Mouse (Mus musculus) cerebellum, adult 9-10 months (tissue): ENCODE results near the gene Nme3.
"Not testable (repeated sequence)": the region's sequence is repeated elsewhere in the genome, so short reads cannot be mapped to it uniquely, and the experiment has no call there.

ENCODE experiments used
- DNase-seq: peaks from one replicate; pipeline ENCODE4 v3.0.0; 2022

Nme3 gene

DNA sequence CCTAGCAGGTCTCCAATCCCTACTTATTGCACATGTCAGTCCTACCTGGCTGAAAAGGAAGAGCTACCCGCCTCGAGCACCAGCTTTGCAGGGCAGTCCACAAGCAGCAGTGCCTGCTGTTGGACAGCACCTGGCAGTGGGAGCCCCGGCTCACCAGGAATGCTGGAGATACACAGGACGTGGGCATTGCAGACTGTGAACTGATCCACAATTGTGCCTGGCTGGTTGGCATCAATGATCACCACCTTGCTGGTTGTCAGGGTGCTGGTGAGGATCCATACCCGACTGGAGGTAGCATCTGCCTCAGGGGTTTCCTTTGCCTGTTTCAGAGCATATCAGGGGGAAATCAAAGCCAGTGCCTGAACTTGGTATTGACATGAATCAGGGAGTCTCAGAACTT lies 5.8 kb downstream of the Nme3 start:
- no peak for DNase-seq

DNA sequence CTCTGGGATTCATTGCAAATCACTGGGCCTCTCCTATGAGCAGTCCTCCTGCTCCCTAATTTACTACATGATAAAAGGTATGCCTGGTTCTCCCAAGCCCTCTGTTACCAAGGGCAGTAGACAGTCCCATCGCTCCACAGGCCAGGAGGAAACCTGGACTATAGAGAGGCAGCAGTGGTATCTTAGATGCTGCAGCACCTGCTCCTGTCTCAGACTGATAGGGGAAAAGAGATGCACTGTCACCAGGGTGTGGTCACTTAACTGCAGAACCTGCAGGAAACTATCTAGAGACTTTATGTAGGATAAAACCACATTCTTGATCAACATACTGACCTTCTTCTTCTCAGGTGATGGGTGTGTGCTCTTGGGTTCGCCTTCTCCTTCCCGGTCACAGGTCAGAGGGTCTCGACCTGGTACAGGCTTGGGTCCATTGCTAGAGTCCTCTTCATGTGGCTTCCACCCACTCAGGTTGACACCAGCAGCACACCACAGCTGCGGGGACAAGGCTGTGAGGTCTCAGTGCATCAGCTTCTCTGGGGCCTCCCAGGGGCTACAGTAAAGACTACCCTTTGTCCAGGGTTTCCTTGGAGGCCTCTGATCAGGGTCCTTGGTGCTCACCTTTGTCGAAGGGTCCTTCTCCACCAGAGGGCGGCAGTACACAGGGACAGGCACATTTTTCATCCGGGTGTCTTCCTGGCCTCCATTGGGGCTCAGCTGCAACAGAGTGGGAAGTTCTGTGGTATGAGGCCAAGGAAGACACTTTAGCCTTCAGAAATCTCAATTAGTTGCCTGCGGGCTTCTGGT lies 6.6 kb downstream of the Nme3 start:
- no peak for DNase-seq

DNA sequence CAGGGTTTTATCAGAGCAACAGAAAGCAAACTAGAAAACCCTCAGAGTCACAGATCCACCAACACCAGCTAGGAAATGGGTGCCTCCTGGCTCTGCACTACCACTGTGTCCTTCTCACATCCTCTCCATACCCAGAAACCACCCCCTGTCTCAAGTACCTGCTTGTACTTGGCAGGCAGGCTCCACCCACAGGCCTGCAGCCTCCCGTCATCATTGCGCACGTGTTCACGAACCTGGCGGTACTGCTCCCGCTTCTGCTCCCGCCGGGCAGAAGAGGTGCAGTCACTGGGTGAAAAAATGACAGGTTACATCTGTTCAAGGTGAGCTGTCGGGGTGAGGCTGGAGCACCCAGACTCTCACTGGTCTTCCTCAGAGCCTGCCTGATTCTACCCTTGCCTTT lies 7.5 kb downstream of the Nme3 start:
- DNase-seq = no peak

DNA sequence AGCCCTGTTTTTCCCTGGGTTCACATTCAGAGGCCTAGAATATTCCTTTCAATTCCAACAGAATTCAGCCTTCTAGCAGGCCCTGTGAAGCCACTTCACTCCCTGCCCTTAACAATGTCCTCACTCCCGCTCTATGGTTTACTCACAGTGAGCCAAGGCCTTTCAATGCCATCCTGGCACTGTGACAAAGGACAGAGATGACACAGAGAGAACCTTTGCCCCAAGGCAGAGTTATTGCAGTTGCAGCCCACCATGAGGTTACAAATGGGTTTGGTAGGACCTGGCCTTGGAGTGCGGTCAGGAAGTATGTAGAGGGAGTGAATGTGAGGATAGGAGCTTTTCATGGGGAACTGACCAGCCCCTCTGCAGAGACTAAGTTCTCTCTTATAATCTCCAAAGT lies 11.3 kb downstream of the Nme3 start:
- no peak for DNase-seq

DNA sequence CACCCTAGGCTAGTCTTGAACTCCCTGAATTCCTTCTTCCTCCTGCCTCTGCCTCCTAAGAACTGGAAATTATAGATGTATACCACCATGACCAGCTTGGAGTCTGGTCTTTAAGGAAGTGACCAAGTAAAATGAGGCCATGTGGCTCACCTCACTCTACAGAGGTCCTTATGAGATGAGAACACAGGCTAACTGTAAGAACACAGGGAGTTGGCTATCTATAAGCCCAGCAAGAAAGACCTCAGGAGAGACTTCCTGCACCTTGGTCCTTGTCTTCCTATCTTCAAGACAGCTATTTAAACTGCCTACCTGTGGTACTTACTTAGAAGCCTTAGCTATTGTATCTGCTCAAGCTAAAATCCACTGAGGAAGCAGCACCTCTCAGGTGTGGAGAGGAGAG lies 17.7 kb downstream of the Nme3 start:
- no peak for DNase-seq

DNA sequence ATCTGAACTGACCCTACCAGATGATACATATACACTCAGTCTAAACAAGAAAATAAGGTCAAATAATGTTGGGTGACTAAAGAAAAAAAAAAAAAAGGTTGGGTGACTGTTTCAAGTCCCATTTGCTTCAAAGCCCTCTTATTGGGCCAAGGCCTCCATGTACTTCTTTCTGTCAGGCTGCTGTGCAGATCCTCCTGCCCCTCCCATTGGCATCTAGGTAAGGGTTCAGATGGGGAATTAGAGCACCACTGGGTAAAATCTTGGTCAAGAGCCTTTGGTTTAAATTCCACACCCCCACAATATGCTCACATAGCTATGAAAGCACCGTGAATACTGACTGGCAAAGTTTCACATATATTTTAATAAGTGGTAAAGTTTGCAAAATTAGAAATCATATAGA lies 26.9 kb downstream of the Nme3 start:
- no peak for DNase-seq

DNA sequence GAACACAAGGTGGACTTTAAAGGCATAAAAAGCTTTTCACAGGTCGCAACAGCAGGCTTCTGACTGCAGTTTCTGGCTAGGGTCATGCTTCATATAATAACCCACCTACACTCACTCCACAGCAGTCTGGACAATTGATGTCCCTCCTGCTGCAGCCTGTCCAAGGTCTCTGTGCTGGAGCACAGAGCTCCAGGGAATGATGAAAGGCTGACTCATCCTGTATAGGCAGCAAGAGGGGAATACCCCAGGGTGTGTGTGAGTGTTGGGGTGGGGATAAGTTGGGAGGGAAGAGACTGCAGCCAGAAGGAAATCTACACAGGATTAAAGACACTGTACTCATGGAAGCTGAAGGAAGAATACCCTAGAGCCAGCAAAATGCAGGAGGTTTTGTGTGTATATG lies 33.2 kb downstream of the Nme3 start:
- no peak for DNase-seq

DNA sequence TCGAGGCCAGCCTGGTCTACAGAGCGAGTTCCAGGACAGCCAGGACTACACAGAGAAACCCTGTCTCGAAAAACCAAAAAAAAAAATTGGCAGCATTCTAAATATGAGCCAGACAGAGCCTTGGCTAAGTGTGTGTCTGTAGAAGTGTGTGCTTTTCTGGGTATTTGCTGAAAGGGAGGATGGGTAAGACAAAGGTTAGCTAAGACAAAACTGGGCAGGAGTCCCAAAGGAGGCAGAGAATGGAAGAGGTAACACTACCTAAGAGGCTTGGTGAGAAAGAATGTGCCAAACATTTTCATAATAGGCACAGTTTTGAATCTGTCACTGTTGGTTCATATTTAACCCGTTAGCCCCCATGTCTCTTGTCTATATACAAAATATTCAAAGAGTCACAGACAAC lies 36.1 kb downstream of the Nme3 start:
- DNase-seq = no peak

DNA sequence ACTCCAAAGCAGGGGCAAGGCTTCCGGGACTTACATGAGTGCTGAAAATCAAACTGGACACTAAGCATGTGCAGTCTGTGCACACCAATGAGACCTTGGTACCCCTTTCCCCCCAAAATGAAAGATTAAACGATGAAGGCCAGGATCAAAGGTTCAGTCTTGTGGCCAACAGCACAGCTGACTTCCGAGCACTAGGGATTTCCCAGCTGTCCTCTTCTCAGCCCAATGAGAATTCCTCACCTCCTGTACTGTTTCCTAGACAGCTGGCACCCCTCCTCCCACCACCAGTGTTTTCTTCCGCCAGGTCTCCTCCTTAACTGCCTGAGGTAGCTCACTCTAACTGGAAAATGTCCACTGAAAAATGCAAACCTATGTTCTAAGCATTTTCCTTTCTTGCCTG lies 36.9 kb downstream of the Nme3 start:
- DNase-seq = no peak

DNA sequence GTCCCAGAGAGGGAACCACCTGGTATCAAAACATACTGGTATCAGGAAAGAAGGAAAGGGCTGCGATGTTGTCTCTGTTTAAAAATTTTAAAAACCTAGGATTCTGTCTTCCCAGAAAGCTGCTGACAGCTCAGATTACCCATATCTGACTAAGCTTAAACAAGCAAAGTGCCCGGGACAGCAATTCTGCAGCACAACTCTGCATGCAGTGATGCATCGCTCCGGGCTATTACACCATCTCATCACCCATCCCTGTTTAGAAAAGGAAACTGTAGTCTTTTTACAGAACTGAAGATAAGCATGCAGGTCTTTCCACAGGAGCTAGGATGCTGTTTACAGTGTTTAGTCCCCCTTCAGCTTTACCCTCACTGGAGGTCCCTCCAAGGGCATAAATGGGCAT lies 38.6 kb downstream of the Nme3 start:
- DNase-seq = no peak

DNA sequence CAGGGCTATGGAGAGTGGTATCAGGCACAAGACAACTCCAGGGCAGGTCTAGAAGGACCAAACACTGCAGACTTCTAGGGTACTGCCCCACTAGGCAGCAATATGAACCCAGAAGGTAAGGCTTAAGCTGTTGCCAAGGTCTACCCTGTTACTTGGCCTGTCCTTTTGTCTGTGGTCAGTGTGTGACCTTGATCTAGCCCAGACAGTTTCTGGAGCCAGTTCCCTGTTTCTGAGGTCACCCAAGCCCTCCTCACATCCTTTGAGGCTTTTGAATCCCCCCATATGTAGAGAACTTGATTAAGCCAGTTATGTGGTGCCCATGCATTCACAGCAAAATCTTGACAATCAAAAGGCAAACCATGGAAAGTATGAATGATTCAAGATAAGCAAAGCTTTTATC lies 39.4 kb downstream of the Nme3 start:
- no peak for DNase-seq

DNA sequence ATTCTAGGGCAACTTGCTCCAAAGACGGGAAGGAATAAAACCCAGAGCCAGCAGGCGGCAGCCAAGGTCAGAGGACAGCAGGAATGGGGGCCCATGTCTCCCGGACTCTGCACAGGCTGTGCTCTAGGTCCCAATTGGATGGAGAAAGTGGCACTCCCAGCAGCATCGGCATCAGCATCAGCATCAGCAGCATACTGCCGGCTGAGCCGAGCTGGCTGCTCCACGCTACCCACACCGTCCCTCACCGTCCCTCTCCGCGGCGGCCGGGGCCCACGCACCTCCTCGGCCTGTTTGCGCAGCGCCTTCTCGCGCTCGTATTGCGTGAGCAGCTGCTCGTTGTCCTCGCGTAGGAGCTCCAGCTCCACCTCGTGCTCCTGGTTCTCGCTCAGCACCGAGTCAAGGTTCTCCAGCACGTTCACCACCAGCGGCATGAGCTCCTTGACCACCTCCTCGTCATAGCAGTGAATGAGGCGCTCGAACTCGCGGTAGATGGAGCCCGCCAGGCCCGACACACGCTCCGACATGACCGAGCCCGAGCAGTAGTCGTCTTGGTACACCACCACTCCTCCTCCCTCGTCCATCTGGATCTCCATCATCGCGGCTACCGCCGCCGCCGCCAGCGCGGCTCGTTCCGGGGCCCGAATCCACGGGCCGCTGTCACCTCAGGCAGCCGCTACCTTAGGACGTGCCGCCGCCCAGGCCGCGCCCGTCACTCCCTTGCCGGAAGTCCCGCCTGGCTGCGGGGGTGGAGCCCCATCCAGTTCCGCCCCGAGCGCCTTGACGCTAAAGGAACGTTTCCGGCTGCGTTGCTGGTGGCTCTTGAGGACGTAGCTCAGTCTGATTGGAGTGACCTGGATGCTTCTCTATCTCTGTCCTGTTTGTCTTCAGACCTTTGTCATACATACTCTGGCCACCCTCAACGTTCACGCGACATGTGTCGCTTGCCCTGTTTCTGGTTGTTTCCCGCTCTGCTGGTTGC lies 40.2 kb downstream of the Nme3 start, which contains the start of gene Mapk8ip3:
Gene Mapk8ip3, minus strand, starts transcription at position 719 of the 979 bp plus-strand sequence.
- DNase-seq = peak; percentile 93

DNA sequence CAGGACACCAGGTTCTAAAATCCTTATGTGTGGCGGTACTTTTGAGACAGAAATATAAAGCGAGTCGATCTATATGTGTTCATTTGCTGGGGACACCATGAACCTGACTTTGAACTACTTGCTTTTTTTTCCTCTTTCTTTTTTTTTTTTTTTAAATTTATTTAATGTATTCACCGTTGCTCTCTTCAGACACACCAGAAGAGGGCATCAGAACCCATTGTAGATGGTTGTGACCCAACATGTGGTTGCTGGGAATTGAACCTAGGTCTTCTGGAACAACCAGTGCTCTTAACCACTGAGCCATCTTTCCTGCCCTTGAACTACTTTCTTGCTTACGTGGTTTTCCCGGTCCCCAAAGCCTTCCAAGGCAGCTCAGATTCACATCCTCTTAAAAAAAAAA lies 41.0 kb downstream of the Nme3 start:
- DNase-seq = no peak

DNA sequence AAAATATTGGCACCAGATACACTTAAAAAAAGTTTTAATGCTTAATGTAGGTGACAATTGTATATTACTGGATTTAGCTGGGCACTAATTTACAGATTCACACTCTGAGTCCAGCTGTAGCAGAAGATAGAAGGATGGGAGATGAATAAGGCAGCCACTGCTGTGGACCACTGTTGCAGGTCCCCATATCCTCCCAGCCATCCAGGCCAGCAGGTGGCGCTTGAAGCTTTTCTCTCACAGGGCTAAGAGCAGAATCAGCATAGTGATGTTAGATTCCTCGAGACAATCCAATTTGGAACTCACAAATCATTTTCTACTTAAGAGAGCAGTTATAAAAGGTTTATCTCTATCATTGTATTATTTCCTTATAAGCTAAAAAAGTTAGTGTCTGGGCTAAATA lies 46.2 kb downstream of the Nme3 start:
- DNase-seq = peak; percentile 64

DNA sequence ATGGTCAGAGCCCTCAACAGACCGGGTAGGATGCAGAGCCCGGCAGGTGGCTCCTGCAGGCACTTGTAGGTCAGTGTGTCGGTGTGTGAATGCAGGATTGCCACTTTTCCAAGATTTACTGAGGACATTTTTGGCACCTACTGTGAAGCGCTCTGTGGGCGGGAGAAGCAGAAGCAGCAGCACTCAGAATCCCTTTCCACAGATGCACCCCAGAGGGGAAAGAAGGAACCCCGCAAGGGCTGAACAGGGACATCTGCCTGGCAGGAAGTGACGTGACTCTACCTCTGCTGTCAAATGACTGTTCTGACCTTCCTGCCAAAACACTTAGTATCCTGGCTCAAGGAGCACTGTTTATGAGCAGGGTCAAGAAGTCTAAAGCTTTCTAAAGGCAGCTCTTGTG lies 46.7 kb downstream of the Nme3 start:
- no peak for DNase-seq

DNA sequence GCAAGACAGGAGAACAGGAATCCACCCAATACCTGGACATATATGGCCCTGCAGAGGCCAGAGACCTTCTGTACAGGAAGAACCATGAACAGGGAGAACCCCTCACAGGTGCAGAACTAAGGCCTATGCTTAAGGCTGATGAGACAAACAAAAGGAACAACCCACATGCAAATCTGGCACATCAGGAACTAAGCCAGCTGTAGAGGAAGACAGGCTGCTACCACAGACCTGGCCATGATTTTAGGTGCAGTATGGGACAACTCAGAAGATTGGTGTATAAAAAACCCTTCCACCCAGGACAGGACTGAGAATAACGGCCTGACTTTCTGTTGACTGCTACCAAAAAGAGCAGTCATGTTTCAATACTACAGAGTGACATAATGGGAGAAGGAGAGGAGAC lies 47.3 kb downstream of the Nme3 start:
- DNase-seq = not testable (repeated sequence)
